Mouse (Mus musculus): ENCODE data around the gene Slit1. TPM values are rescaled to one million over a fixed set of nuclear protein-coding genes. Genes with fewer than 3 reads are reported as not detected.

The Slit1 gene
- polyA plus RNA-seq, 1 experiment: 0.06 TPM

GRCm38 (mm10) chr19:41697807-41698515 is 45.5 kb downstream of the Slit1 start:
- Histone ChIP-seq H3K36me3 (ENCODE audit: control insufficient read depth) (no peaks in the 10 kb centered on the region), H3K9me3 (ENCODE audit: control insufficient read depth, low read length) (no peaks in the 10 kb centered on the region), H3K4me1 (ENCODE audit: control insufficient read depth) (no peaks in the 10 kb centered on the region), H3K4me3 (replicated peaks) (no peak overlapping the region), H3K27me3 (ENCODE audit: control insufficient read depth) (peaks cover 4% of the 10 kb centered on the region; the same call in 1 of the 2 replicates)
- TF ChIP-seq GATA1 (IDR thresholded peaks at IDR 0.05; ENCODE audit: low read length) (no peak), TAL1 (IDR thresholded peaks at IDR 0.05; ENCODE audit: low read length) (no peak)

- Histone ChIP-seq H3K4me1 (ENCODE audit: control insufficient read depth) (no peaks in the 10 kb centered on the region), H3K9me3 (ENCODE audit: control insufficient read depth, low read length) (no peaks in the 10 kb centered on the region), H3K27me3 (ENCODE audit: control insufficient read depth) (peaks cover 4% of the 10 kb centered on the region; the same call in 1 of the 2 replicates), H3K4me3 (replicated peaks) (no peak overlapping the region), H3K36me3 (ENCODE audit: control insufficient read depth) (no peaks in the 10 kb centered on the region)
- no peak for TF ChIP-seq GATA1 (IDR thresholded peaks at IDR 0.05; ENCODE audit: low read length)
- TF ChIP-seq TAL1 (IDR thresholded peaks at IDR 0.05; ENCODE audit: low read length): no peak
Measured at GRCm38 (mm10) chr19:41697111-41697806, 46.2 kb downstream of the Slit1 start.

- Histone ChIP-seq H3K36me3 (ENCODE audit: control insufficient read depth) (no peaks in the 10 kb centered on the region), H3K4me3 (replicated peaks) (no peak overlapping the region), H3K9me3 (ENCODE audit: control insufficient read depth, low read length) (no peaks in the 10 kb centered on the region), H3K4me1 (ENCODE audit: control insufficient read depth) (no peaks in the 10 kb centered on the region), H3K27me3 (ENCODE audit: control insufficient read depth) (peaks cover 4% of the 10 kb centered on the region; the same call in 1 of the 2 replicates)
- TF ChIP-seq TAL1 (IDR thresholded peaks at IDR 0.05; ENCODE audit: low read length): no peak
- TF ChIP-seq GATA1 (IDR thresholded peaks at IDR 0.05; ENCODE audit: low read length): no peak
Measured at GRCm38 (mm10) chr19:41696443-41696842, 47.0 kb downstream of the Slit1 start.

- H3K4me1 ChIP-seq (ENCODE audit: control insufficient read depth): no peaks in the 10 kb centered on the region
- no peaks in the 10 kb centered on the region for H3K9me3 ChIP-seq (ENCODE audit: control insufficient read depth, low read length)
- H3K4me3 ChIP-seq (replicated peaks): no peak overlapping the region
- TF ChIP-seq TAL1 (IDR thresholded peaks at IDR 0.05; ENCODE audit: low read length) (no peak), GATA1 (IDR thresholded peaks at IDR 0.05; ENCODE audit: low read length) (no peak)
- H3K27me3 ChIP-seq (ENCODE audit: control insufficient read depth): peaks cover 4% of the 10 kb centered on the region; the same call in 1 of the 2 replicates
- H3K36me3 ChIP-seq (ENCODE audit: control insufficient read depth): no peaks in the 10 kb centered on the region
Measured at GRCm38 (mm10) chr19:41695046-41695445, 48.4 kb downstream of the Slit1 start.

GRCm38 (mm10) chr19:41694610-41695009 is 48.9 kb downstream of the Slit1 start:
- no peak overlapping the region for H3K4me3 ChIP-seq (replicated peaks)
- H3K4me1 ChIP-seq (ENCODE audit: control insufficient read depth): no peaks in the 10 kb centered on the region
- TF ChIP-seq TAL1 (IDR thresholded peaks at IDR 0.05; ENCODE audit: low read length) (no peak), GATA1 (IDR thresholded peaks at IDR 0.05; ENCODE audit: low read length) (no peak)
- H3K36me3 ChIP-seq (ENCODE audit: control insufficient read depth): no peaks in the 10 kb centered on the region
- peaks cover 6% of the 10 kb centered on the region; the same call in 1 of the 2 replicates for H3K27me3 ChIP-seq (ENCODE audit: control insufficient read depth)
- no peaks in the 10 kb centered on the region for H3K9me3 ChIP-seq (ENCODE audit: control insufficient read depth, low read length)

GRCm38 (mm10) chr19:41693727-41694126 is 49.7 kb downstream of the Slit1 start:
- Histone ChIP-seq H3K36me3 (ENCODE audit: control insufficient read depth) (no peaks in the 10 kb centered on the region), H3K4me1 (ENCODE audit: control insufficient read depth) (no peaks in the 10 kb centered on the region), H3K27me3 (ENCODE audit: control insufficient read depth) (peaks cover 6% of the 10 kb centered on the region; the same call in 1 of the 2 replicates), H3K9me3 (ENCODE audit: control insufficient read depth, low read length) (no peaks in the 10 kb centered on the region), H3K4me3 (replicated peaks) (no peak overlapping the region)
- no peak for TF ChIP-seq GATA1 (IDR thresholded peaks at IDR 0.05; ENCODE audit: low read length)
- no peak for TF ChIP-seq TAL1 (IDR thresholded peaks at IDR 0.05; ENCODE audit: low read length)

GRCm38 (mm10) chr19:41690064-41690463 is 53.4 kb downstream of the Slit1 start:
- Histone ChIP-seq H3K36me3 (ENCODE audit: control insufficient read depth) (no peaks in the 10 kb centered on the region), H3K4me1 (ENCODE audit: control insufficient read depth) (no peaks in the 10 kb centered on the region), H3K4me3 (replicated peaks) (no peak overlapping the region), H3K27me3 (ENCODE audit: control insufficient read depth) (peaks cover 6% of the 10 kb centered on the region; the same call in 1 of the 2 replicates), H3K9me3 (ENCODE audit: control insufficient read depth, low read length) (no peaks in the 10 kb centered on the region)
- TF ChIP-seq GATA1 (IDR thresholded peaks at IDR 0.05; ENCODE audit: low read length) (no peak), TAL1 (IDR thresholded peaks at IDR 0.05; ENCODE audit: low read length) (no peak)

- Histone ChIP-seq H3K9me3 (ENCODE audit: control insufficient read depth, low read length) (no peaks in the 10 kb centered on the region), H3K4me1 (ENCODE audit: control insufficient read depth) (no peaks in the 10 kb centered on the region), H3K36me3 (ENCODE audit: control insufficient read depth) (no peaks in the 10 kb centered on the region), H3K27me3 (ENCODE audit: control insufficient read depth) (peaks cover 2% of the 10 kb centered on the region; the same call in 1 of the 2 replicates), H3K4me3 (replicated peaks) (no peak overlapping the region)
- TF ChIP-seq GATA1 (IDR thresholded peaks at IDR 0.05; ENCODE audit: low read length) (no peak), TAL1 (IDR thresholded peaks at IDR 0.05; ENCODE audit: low read length) (no peak)
Measured at GRCm38 (mm10) chr19:41688251-41688650, 55.2 kb downstream of the Slit1 start.

- no peaks in the 10 kb centered on the region for H3K4me1 ChIP-seq (ENCODE audit: control insufficient read depth)
- TF ChIP-seq TAL1 (IDR thresholded peaks at IDR 0.05; ENCODE audit: low read length): no peak
- TF ChIP-seq GATA1 (IDR thresholded peaks at IDR 0.05; ENCODE audit: low read length): no peak
- H3K9me3 ChIP-seq (ENCODE audit: control insufficient read depth, low read length): no peaks in the 10 kb centered on the region
- H3K4me3 ChIP-seq (replicated peaks): no peak overlapping the region
- peaks cover 2% of the 10 kb centered on the region; the same call in 1 of the 2 replicates for H3K27me3 ChIP-seq (ENCODE audit: control insufficient read depth)
- H3K36me3 ChIP-seq (ENCODE audit: control insufficient read depth): no peaks in the 10 kb centered on the region
Measured at GRCm38 (mm10) chr19:41687836-41688235, 55.6 kb downstream of the Slit1 start.
